Mouse (Mus musculus): Measurements from ENCODE around the gene Smoc2. TPM values are rescaled to one million over a fixed set of nuclear protein-coding genes. Genes with fewer than 3 reads are reported as not detected.

Gene Smoc2
- polyA plus RNA-seq, 1 experiment: 1.1 TPM

DNA sequence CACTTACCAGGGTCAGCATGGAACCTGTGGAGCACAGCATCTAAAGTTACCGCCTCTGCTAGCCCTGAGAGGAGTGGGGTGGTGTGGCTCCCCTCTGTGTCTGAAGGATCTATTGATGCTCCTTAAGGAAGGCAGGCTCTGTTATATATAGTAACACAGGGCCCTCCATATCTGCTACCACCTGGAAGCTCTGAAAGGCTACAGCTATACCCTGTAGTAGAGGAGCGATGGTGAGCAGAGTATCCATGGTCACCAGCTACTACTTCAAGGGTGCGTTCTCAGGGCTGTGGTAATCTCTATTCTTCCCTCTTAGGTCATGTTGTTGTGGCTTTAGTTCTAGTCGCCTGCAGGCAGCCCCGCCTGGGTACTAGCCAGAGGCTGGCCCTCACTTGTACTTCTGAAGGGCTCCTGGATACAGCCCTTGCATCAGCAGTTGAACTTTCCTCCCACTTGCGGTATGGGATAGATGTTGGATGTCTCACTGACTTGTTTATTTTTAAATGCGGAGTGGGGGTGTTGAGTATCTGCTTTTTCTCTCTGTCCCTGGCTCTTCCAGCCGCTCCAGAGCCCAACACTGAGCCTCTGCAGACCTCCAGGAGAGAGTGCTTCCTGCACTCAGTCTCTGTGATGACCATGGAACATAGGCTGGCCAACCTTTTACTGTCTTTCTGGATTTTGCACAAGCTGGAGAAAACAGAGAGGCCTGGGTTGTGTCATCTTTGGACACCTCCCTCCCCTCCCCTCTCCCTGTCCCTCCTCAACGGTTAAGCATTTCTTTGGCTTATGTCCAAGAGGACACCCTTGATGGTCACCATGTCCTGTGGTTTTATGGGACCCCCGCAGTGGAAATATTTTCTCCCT is 74.1 kb downstream of the Smoc2 start:
- no peaks in the 10 kb centered on the region for H3K27me3 ChIP-seq (ENCODE audit: control insufficient read depth, insufficient read depth, low read length)
- TF ChIP-seq POLR2A (IDR thresholded peaks at IDR 0.05; ENCODE audit: borderline replicate concordance, insufficient read depth, low read length) (no peak), CTCF (IDR thresholded peaks at IDR 0.05; ENCODE audit: borderline replicate concordance, insufficient read depth, low read depth, low read length) (no peak)
- no peaks in the 10 kb centered on the region; the same call in 1 of the 2 replicates for H3K4me1 ChIP-seq (ENCODE audit: control insufficient read depth, insufficient read depth, low read length)
- DNase-seq: no peak
- no peak overlapping the region for H3K4me3 ChIP-seq (replicated peaks; ENCODE audit: insufficient read depth, low read depth, low read length)
- no peak overlapping the region for H3K27ac ChIP-seq (ENCODE audit: insufficient read depth, low read length)
- 88% methylated on average over 10 of the region's 10 CpGs for WGBS

- H3K27me3 ChIP-seq (ENCODE audit: control insufficient read depth, insufficient read depth, low read length): no peaks in the 10 kb centered on the region
- DNase-seq: no peak
- H3K4me3 ChIP-seq (replicated peaks; ENCODE audit: insufficient read depth, low read depth, low read length): no peak overlapping the region
- H3K27ac ChIP-seq (ENCODE audit: insufficient read depth, low read length): no peak overlapping the region
- no peaks in the 10 kb centered on the region for H3K4me1 ChIP-seq (ENCODE audit: control insufficient read depth, insufficient read depth, low read length)
- WGBS: 95% methylated on average over 1 of the region's 1 CpGs
- TF ChIP-seq POLR2A (IDR thresholded peaks at IDR 0.05; ENCODE audit: borderline replicate concordance, insufficient read depth, low read length) (no peak), CTCF (IDR thresholded peaks at IDR 0.05; ENCODE audit: borderline replicate concordance, insufficient read depth, low read depth, low read length) (no peak)
These were observed 82.2 kb downstream of the Smoc2 start for GRCm38 (mm10) chr17:14361511-14361910.

GRCm38 (mm10) chr17:14370476-14370875 is 91.2 kb downstream of the Smoc2 start:
- TF ChIP-seq POLR2A (IDR thresholded peaks at IDR 0.05; ENCODE audit: borderline replicate concordance, insufficient read depth, low read length) (no peak), CTCF (IDR thresholded peaks at IDR 0.05; ENCODE audit: borderline replicate concordance, insufficient read depth, low read depth, low read length) (no peak)
- DNase-seq: no peak
- 53% methylated on average over 5 of the region's 5 CpGs for WGBS
- no peak overlapping the region for H3K4me3 ChIP-seq (replicated peaks; ENCODE audit: insufficient read depth, low read depth, low read length)
- H3K27me3 ChIP-seq (ENCODE audit: control insufficient read depth, insufficient read depth, low read length): no peaks in the 10 kb centered on the region
- peaks cover 15% of the 10 kb centered on the region for H3K4me1 ChIP-seq (ENCODE audit: control insufficient read depth, insufficient read depth, low read length)
- H3K27ac ChIP-seq (ENCODE audit: insufficient read depth, low read length): no peak overlapping the region

DNA sequence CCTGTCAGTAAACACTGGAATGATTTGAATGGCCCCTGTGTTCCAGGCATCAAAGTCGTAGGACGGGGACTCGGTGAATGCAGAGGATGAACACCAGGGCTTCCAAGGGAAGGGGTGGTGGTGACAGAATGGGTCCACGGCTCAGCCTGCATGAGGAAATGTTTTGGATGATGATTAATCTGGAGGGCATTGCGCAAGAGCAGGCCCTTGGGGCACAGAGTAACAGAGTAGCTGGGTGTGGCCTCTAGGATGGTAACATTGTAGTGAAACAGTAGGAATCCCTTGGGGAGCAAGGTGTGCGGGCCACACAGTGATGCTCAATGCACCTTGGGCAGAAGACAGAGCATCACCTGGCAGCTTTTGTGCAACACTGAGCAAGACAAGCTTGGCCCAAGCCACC is 92.3 kb downstream of the Smoc2 start:
- Histone ChIP-seq H3K27me3 (ENCODE audit: control insufficient read depth, insufficient read depth, low read length) (no peaks in the 10 kb centered on the region), H3K27ac (ENCODE audit: insufficient read depth, low read length) (no peak overlapping the region), H3K4me1 (ENCODE audit: control insufficient read depth, insufficient read depth, low read length) (peaks cover 15% of the 10 kb centered on the region), H3K4me3 (replicated peaks; ENCODE audit: insufficient read depth, low read depth, low read length) (no peak overlapping the region)
- 86% methylated on average over 6 of the region's 6 CpGs for WGBS
- TF ChIP-seq POLR2A (IDR thresholded peaks at IDR 0.05; ENCODE audit: borderline replicate concordance, insufficient read depth, low read length) (no peak), CTCF (IDR thresholded peaks at IDR 0.05; ENCODE audit: borderline replicate concordance, insufficient read depth, low read depth, low read length) (no peak)
- DNase-seq: no peak

DNA sequence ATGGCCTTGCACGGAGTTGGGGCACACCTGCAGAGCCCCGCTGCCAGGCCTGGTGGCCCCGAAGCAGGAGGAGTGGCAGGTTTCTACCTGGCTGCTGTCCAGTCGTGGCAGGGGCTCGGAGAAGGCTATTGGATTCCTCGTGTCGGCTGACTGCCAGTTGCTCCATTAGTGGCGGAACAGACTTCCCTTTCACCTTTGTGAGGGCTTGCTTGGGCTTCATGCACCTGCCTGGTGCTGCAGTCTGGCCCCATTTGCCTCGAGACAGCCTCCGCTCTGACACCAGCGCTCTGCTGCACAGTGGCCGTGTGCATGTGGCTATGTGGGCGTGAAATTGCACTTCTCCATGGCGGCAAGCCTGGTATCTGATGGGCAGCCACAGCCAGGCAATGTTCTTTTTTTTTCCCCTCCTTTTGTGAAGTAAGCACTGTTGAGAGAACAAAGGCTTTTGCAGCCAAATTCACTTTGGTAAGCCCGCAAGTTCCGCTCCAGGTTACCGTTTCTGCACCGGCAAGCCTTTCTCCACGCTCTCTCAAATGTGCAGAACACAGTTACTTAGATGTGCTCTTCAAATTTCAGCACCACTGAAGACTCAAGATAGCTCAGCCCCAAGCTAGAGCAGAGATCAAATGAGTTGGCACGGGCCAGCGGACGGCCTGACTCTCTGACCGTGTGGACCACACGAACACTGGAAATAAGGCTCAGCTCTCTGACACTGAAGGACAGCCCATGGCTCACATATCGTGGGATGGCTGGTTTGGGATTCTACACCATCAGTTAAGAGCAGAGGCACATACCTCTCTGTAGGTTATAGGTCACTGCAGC is 93.2 kb downstream of the Smoc2 start:
- DNase-seq: peak; percentile 61 to 65
- peaks cover 15% of the 10 kb centered on the region for H3K4me1 ChIP-seq (ENCODE audit: control insufficient read depth, insufficient read depth, low read length)
- no peak overlapping the region for H3K27ac ChIP-seq (ENCODE audit: insufficient read depth, low read length)
- TF ChIP-seq CTCF (IDR thresholded peaks at IDR 0.05; ENCODE audit: borderline replicate concordance, insufficient read depth, low read depth, low read length) (no peak), POLR2A (IDR thresholded peaks at IDR 0.05; ENCODE audit: borderline replicate concordance, insufficient read depth, low read length) (no peak)
- H3K27me3 ChIP-seq (ENCODE audit: control insufficient read depth, insufficient read depth, low read length): no peaks in the 10 kb centered on the region
- 26% methylated on average over 25 of the region's 25 CpGs for WGBS
- no peak overlapping the region for H3K4me3 ChIP-seq (replicated peaks; ENCODE audit: insufficient read depth, low read depth, low read length)

GRCm38 (mm10) chr17:14378692-14379446 is 99.6 kb downstream of the Smoc2 start:
- no peaks in the 10 kb centered on the region for H3K27me3 ChIP-seq (ENCODE audit: control insufficient read depth, insufficient read depth, low read length)
- TF ChIP-seq CTCF (IDR thresholded peaks at IDR 0.05; ENCODE audit: borderline replicate concordance, insufficient read depth, low read depth, low read length): no peak
- no peak for TF ChIP-seq POLR2A (IDR thresholded peaks at IDR 0.05; ENCODE audit: borderline replicate concordance, insufficient read depth, low read length)
- no peak overlapping the region for H3K27ac ChIP-seq (ENCODE audit: insufficient read depth, low read length)
- no peak overlapping the region for H3K4me3 ChIP-seq (replicated peaks; ENCODE audit: insufficient read depth, low read depth, low read length)
- no peak for DNase-seq
- 76% methylated on average over 17 of the region's 17 CpGs for WGBS
- no peaks in the 10 kb centered on the region; the same call in 1 of the 2 replicates for H3K4me1 ChIP-seq (ENCODE audit: control insufficient read depth, insufficient read depth, low read length)

- WGBS: 69% methylated on average over 2 of the region's 2 CpGs
- no peak for TF ChIP-seq CTCF (IDR thresholded peaks at IDR 0.05; ENCODE audit: borderline replicate concordance, insufficient read depth, low read depth, low read length)
- no peak for TF ChIP-seq POLR2A (IDR thresholded peaks at IDR 0.05; ENCODE audit: borderline replicate concordance, insufficient read depth, low read length)
- Histone ChIP-seq H3K4me1 (ENCODE audit: control insufficient read depth, insufficient read depth, low read length) (no peaks in the 10 kb centered on the region; the same call in 1 of the 2 replicates), H3K27ac (ENCODE audit: insufficient read depth, low read length) (no peak overlapping the region), H3K27me3 (ENCODE audit: control insufficient read depth, insufficient read depth, low read length) (no peaks in the 10 kb centered on the region), H3K4me3 (replicated peaks; ENCODE audit: insufficient read depth, low read depth, low read length) (no peak overlapping the region)
- DNase-seq: no peak
These were observed 100.2 kb downstream of the Smoc2 start for GRCm38 (mm10) chr17:14379518-14379917.
